Mouse (Mus musculus): ENCODE results near the gene Pglyrp2. TPM values are rescaled to one million over a fixed set of nuclear protein-coding genes. Genes with fewer than 3 reads are reported as not detected.

Gene Pglyrp2
- total RNA-seq, 1 experiment from 2014 or later, result 7.1 TPM

GRCm38 (mm10) chr17:32415417-32416020, 8.4 kb downstream of the Pglyrp2 start:
- no peak for ATAC-seq (replicated peaks; ENCODE audit: insufficient number of reproducible peaks, low FRiP score, low TSS enrichment, poor library complexity, severe bottlenecking)

GRCm38 (mm10) chr17:32411898-32412297, 12.1 kb downstream of the Pglyrp2 start:
- no peak for ATAC-seq (replicated peaks; ENCODE audit: insufficient number of reproducible peaks, low FRiP score, low TSS enrichment, poor library complexity, severe bottlenecking)

- ATAC-seq (replicated peaks; ENCODE audit: insufficient number of reproducible peaks, low FRiP score, low TSS enrichment, poor library complexity, severe bottlenecking), result peak; percentile 73
Observed at GRCm38 (mm10) chr17:32403417-32403816, 20.6 kb downstream of the Pglyrp2 start, which contains the start of gene Rasal3. Rasal3 (minus strand) TSS chr17:32403583.

GRCm38 (mm10) chr17:32402779-32403157, 21.2 kb downstream of the Pglyrp2 start:
- peak; percentile 77 for ATAC-seq (replicated peaks; ENCODE audit: insufficient number of reproducible peaks, low FRiP score, low TSS enrichment, poor library complexity, severe bottlenecking)

GRCm38 (mm10) chr17:32402011-32402778, 21.8 kb downstream of the Pglyrp2 start:
- no peak; the same call in 1 of the 2 replicates for ATAC-seq (replicated peaks; ENCODE audit: insufficient number of reproducible peaks, low FRiP score, low TSS enrichment, poor library complexity, severe bottlenecking)

- ATAC-seq (replicated peaks; ENCODE audit: insufficient number of reproducible peaks, low FRiP score, low TSS enrichment, poor library complexity, severe bottlenecking), result no peak
Observed at GRCm38 (mm10) chr17:32396266-32396665, 27.7 kb downstream of the Pglyrp2 start.

GRCm38 (mm10) chr17:32393944-32394343, 30.0 kb downstream of the Pglyrp2 start:
- no peak for ATAC-seq (replicated peaks; ENCODE audit: insufficient number of reproducible peaks, low FRiP score, low TSS enrichment, poor library complexity, severe bottlenecking)

- ATAC-seq (replicated peaks; ENCODE audit: insufficient number of reproducible peaks, low FRiP score, low TSS enrichment, poor library complexity, severe bottlenecking), result peak; percentile 84
Observed at GRCm38 (mm10) chr17:32389101-32389659, 34.8 kb downstream of the Pglyrp2 start, which contains the start of gene Wiz. Wiz (minus strand) TSS chr17:32389439.

- ATAC-seq (replicated peaks; ENCODE audit: insufficient number of reproducible peaks, low FRiP score, low TSS enrichment, poor library complexity, severe bottlenecking), result no peak
Observed at GRCm38 (mm10) chr17:32388370-32389100, 35.4 kb downstream of the Pglyrp2 start.

- no peak for ATAC-seq (replicated peaks; ENCODE audit: insufficient number of reproducible peaks, low FRiP score, low TSS enrichment, poor library complexity, severe bottlenecking)
Observed at GRCm38 (mm10) chr17:32387986-32388369, 36.0 kb downstream of the Pglyrp2 start.

- no peak for ATAC-seq (replicated peaks; ENCODE audit: insufficient number of reproducible peaks, low FRiP score, low TSS enrichment, poor library complexity, severe bottlenecking)
Observed at GRCm38 (mm10) chr17:32386659-32387432, 37.1 kb downstream of the Pglyrp2 start.

- ATAC-seq (replicated peaks; ENCODE audit: insufficient number of reproducible peaks, low FRiP score, low TSS enrichment, poor library complexity, severe bottlenecking), result no peak
Observed at GRCm38 (mm10) chr17:32383661-32384060, 40.3 kb downstream of the Pglyrp2 start.

- no peak for ATAC-seq (replicated peaks; ENCODE audit: insufficient number of reproducible peaks, low FRiP score, low TSS enrichment, poor library complexity, severe bottlenecking)
Observed at GRCm38 (mm10) chr17:32382576-32382975, 41.4 kb downstream of the Pglyrp2 start.

- no peak for ATAC-seq (replicated peaks; ENCODE audit: insufficient number of reproducible peaks, low FRiP score, low TSS enrichment, poor library complexity, severe bottlenecking)
Observed at GRCm38 (mm10) chr17:32378786-32379185, 45.2 kb downstream of the Pglyrp2 start.

GRCm38 (mm10) chr17:32377137-32377536, 46.8 kb downstream of the Pglyrp2 start:
- ATAC-seq (replicated peaks; ENCODE audit: insufficient number of reproducible peaks, low FRiP score, low TSS enrichment, poor library complexity, severe bottlenecking), result no peak

GRCm38 (mm10) chr17:32376475-32376874, 47.5 kb downstream of the Pglyrp2 start:
- ATAC-seq (replicated peaks; ENCODE audit: insufficient number of reproducible peaks, low FRiP score, low TSS enrichment, poor library complexity, severe bottlenecking), result no peak

GRCm38 (mm10) chr17:32368991-32369578, 54.9 kb downstream of the Pglyrp2 start:
- no peak for ATAC-seq (replicated peaks; ENCODE audit: insufficient number of reproducible peaks, low FRiP score, low TSS enrichment, poor library complexity, severe bottlenecking)

GRCm38 (mm10) chr17:32367706-32368105, 56.3 kb downstream of the Pglyrp2 start:
- ATAC-seq (replicated peaks; ENCODE audit: insufficient number of reproducible peaks, low FRiP score, low TSS enrichment, poor library complexity, severe bottlenecking), result no peak

All from monocyte, adult 5-6 weeks (primary cell).